Mouse (Mus musculus): ENCODE data around the gene B4galt5. TPM values are rescaled to one million over a fixed set of nuclear protein-coding genes. Genes with fewer than 3 reads are reported as not detected.

The B4galt5 gene
- polyA plus RNA-seq, 1 experiment from 2014 or later, result 10.1 TPM

DNA sequence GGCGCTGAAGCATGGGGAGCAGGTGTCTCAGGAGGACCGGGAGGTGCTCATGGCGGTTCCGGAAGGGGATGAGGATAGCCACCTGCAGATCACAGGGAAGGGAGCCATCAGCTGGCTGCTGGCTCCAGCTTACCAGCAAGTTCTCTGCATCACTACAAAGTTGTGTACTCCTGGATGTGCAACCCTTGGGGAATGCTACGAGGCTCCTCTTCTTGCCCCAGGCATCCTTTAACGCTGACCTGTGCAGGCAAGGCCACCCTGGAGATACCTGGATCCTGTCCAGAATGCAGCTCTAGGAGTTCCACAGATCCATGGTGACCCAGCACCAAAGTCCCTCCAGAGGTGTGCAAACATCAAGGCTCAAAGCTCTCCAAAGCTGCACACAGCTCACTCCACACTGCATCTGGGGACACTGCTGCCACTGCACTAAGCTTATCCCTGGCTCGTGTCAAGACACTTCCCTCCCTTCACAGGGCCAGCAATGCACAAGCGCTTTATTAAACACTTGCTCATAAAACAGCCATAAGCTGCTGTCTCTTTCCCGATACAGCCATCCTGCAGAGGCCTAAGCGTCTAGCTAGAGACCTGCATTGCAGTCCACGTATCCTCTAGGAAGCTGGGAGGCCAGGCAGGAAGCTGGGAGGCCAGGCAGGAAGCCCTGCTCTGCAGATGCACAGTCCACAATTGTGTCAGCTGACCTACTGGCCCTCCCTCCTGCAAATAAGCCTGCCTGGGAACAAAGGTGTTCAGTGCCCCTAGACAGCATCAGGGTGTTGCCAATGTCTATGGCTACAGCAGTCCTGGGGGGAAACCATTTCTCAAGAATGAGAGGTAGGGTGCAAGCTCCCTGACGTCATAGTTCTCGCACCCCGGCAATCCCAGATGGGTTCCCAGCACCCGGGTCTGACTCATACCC lies 42.1 kb downstream of the B4galt5 start:
- peak; percentile 52; the same call in 1 of the 2 replicates for ATAC-seq (ENCODE audit: low FRiP score, low read depth)
- no peak overlapping the region for H3K4me3 ChIP-seq
- peak overlapping the region; percentile 35 for H3K27ac ChIP-seq
- no peaks in the 10 kb centered on the region for H3K9me3 ChIP-seq
- H3K9ac ChIP-seq, result no peak overlapping the region; the same call in 1 of the 2 replicates
- H3K4me1 ChIP-seq, result peaks cover 21% of the 10 kb centered on the region
- no peaks in the 10 kb centered on the region for H3K27me3 ChIP-seq
- WGBS, result 69% methylated on average over 15 of the region's 15 CpGs
- H3K36me3 ChIP-seq, result peaks cover 53% of the 10 kb centered on the region
- peak overlapping the region; percentile 50 for H3K4me2 ChIP-seq (replicated peaks)

DNA sequence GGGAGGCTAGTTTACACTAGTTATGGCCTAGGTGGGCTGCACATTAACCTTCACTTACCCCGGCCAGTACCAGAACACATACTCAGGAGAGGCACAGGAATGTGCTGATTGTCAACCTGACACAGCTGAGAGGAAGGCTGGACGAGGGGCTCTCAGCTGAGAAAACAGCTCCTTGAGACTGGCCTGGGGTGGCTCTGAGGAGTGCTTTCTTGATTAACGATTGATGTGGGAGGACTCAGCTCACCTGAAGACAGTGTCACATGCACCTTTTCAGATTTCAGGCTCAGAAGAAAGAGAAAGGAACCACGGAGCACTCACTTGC lies 42.7 kb downstream of the B4galt5 start:
- peaks cover 60% of the 10 kb centered on the region for H3K36me3 ChIP-seq
- no peaks in the 10 kb centered on the region for H3K9me3 ChIP-seq
- no peak overlapping the region for H3K4me3 ChIP-seq
- no peak overlapping the region for H3K27ac ChIP-seq
- H3K4me2 ChIP-seq (replicated peaks), result no peak overlapping the region
- H3K27me3 ChIP-seq, result no peaks in the 10 kb centered on the region
- H3K4me1 ChIP-seq, result peaks cover 21% of the 10 kb centered on the region
- 76% methylated on average over 4 of the region's 4 CpGs for WGBS
- no peak overlapping the region for H3K9ac ChIP-seq
- ATAC-seq (ENCODE audit: low FRiP score, low read depth), result no peak

DNA sequence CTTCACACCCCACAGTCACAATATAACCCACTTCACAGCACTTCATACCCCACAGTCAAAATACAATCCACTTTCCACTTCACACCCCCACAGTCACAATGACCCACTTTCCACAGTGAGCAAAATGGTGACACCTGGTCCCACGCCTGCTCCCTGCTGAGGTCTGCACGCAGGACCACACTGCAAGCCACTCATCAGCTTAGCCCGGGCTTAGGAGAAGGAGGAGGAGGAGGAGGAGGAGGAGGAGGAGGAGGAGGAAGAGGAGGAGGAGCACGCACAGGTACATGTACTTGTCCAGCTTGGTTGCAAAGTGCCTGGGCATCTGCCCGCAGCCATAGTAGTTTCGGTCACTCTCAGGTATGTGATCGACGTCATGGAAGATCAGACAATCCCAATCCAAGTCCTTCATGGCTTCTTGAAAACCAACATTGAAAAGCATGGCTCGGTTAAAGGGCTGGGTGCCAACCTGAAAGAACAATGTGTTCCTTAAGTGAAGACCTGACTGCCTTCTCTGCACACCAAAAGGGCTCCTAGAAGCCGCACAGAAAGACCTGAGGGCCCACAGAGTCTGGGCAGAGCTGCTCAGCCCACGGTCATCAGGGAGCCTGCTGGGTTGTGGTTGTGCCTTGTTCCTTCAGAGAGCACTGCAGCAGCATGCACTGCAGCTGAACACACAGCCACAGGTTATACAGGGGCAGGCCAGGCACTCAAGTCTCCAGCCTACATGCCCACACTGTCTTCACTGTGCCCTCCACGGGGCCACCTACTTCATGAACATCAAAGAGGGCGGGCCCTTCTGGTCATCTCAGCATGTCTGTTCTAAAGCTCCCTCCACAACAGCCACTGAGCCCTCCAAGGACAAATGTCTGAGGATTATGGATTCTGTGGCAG lies 43.4 kb downstream of the B4galt5 start:
- H3K9me3 ChIP-seq, result no peaks in the 10 kb centered on the region
- no peak overlapping the region for H3K4me2 ChIP-seq (replicated peaks)
- H3K4me3 ChIP-seq, result no peak overlapping the region
- H3K9ac ChIP-seq, result no peak overlapping the region
- peaks cover 21% of the 10 kb centered on the region for H3K4me1 ChIP-seq
- no peaks in the 10 kb centered on the region for H3K27me3 ChIP-seq
- no peak overlapping the region for H3K27ac ChIP-seq
- WGBS, result 89% methylated on average over 13 of the region's 13 CpGs
- peaks cover 64% of the 10 kb centered on the region for H3K36me3 ChIP-seq
- ATAC-seq (ENCODE audit: low FRiP score, low read depth), result no peak

DNA sequence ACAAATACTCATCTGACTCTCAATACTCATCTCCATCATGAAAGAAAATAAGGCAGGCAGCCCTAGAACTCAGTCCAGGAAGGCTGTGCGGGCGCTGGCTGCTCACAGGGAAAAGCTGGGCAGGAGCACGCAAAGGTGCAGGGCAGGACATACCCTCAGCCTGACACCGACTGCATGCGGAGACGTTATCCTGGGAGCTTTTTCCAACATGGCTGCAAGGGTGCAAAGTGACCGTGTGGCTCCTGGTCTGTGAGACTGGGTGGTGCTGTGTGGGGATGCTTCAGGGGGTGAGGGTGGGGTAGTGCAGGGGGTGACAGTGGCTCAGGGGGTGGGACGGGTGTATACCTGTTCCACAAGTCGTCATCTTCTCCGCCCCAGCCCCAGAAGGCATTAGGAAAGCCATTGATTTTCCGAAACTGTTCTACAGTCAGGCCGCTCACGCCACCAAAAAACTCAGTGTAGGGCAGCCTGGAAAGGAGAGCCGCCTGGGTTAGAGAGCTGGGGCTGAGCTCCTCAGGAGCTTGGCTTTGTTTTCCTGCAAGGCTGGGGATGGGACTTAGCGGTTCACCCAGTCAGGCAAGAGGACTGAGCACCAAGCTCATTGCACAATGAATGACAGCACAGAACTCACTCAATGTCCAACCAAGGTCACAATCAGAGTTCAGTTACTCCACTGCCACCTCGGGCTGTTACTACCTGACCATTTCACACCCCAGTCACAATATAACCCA lies 44.2 kb downstream of the B4galt5 start:
- H3K9ac ChIP-seq, result no peak overlapping the region
- H3K9me3 ChIP-seq, result no peaks in the 10 kb centered on the region
- no peak overlapping the region for H3K4me2 ChIP-seq (replicated peaks)
- no peak overlapping the region for H3K4me3 ChIP-seq
- H3K27ac ChIP-seq, result no peak overlapping the region
- peaks cover 69% of the 10 kb centered on the region for H3K36me3 ChIP-seq
- peaks cover 21% of the 10 kb centered on the region for H3K4me1 ChIP-seq
- whole genome bisulfite sequencing, result 90% methylated on average over 16 of the region's 16 CpGs
- no peaks in the 10 kb centered on the region for H3K27me3 ChIP-seq
- no peak for ATAC-seq (ENCODE audit: low FRiP score, low read depth)

DNA sequence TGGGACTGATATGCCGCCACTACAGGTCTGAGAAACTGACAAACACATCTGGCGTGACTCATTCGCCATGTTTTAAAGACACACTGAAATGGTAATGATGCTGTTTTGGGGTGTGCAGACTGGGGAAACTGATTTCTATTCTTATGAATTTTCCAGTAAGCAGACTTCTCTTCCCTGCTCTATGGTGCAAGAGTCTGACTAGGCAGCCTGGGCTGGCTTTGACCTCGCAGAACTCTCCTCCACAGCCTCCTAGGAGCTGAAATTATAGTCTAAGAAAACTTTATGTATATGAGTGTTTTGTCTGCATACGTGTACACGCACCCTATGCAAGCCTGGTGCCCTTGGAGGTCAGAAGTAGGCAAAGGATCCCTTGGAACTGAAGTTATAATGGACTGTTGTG lies 45.2 kb downstream of the B4galt5 start:
- H3K9ac ChIP-seq, result no peak overlapping the region
- WGBS, result 96% methylated on average over 6 of the region's 6 CpGs
- H3K4me3 ChIP-seq, result no peak overlapping the region
- no peaks in the 10 kb centered on the region for H3K27me3 ChIP-seq
- H3K27ac ChIP-seq, result no peak overlapping the region; the same call in 1 of the 2 replicates
- peaks cover 21% of the 10 kb centered on the region for H3K4me1 ChIP-seq
- ATAC-seq (ENCODE audit: low FRiP score, low read depth), result no peak
- H3K9me3 ChIP-seq, result no peaks in the 10 kb centered on the region
- H3K4me2 ChIP-seq (replicated peaks), result no peak overlapping the region
- peaks cover 71% of the 10 kb centered on the region for H3K36me3 ChIP-seq

DNA sequence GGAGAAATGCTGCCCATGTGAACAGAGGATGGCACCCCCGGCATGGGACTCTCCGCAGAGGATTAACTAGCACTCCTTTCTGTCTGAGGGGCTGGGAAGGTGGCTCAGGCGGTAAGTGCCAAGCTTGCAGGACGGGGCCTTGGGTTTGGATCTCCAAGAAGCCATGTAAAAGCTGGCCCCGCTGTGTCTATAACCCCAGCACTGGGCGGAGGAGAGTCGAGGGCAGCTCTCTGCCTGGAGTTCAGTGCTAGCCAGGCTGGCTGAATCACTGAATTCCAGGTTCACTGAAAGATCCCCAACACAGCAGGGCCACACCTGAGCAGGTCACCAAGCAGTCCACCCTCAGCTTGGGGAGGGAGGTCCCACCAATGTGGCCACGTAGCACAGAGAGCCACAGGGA lies 45.8 kb downstream of the B4galt5 start:
- no peak for ATAC-seq (ENCODE audit: low FRiP score, low read depth)
- no peak overlapping the region for H3K4me3 ChIP-seq
- peaks cover 20% of the 10 kb centered on the region for H3K4me1 ChIP-seq
- H3K27me3 ChIP-seq, result no peaks in the 10 kb centered on the region
- 88% methylated on average over 8 of the region's 8 CpGs for WGBS
- H3K9me3 ChIP-seq, result no peaks in the 10 kb centered on the region
- H3K36me3 ChIP-seq, result peaks cover 72% of the 10 kb centered on the region
- no peak overlapping the region for H3K9ac ChIP-seq
- peak overlapping the region; percentile 28; the same call in 1 of the 2 replicates for H3K27ac ChIP-seq
- no peak overlapping the region for H3K4me2 ChIP-seq (replicated peaks)

DNA sequence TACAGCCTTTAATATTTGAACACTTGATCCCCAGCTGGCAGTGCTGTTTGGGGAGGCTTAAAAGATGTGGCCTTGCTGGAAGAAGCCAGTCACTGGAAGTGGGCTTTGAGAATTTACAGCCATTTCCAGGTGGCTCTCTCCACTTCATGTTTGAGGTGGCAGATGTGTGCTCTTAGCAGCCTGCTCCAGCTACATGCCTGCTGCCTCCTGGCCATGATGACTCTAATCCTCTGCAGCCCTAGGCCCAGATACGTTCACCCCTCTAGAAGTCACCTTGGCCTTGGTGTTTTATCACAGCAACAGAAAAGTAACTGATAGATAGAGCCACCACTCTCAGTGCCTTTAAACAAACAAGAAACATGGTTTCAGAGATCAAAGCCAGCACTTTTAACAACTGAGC lies 46.3 kb downstream of the B4galt5 start:
- 53% methylated on average over 1 of the region's 1 CpGs for WGBS
- Histone ChIP-seq H3K36me3 (peaks cover 72% of the 10 kb centered on the region), H3K9me3 (no peaks in the 10 kb centered on the region), H3K9ac (no peak overlapping the region), H3K27me3 (no peaks in the 10 kb centered on the region), H3K4me2 (replicated peaks) (no peak overlapping the region), H3K27ac (no peak overlapping the region), H3K4me1 (peaks cover 15% of the 10 kb centered on the region), H3K4me3 (no peak overlapping the region)
- ATAC-seq (ENCODE audit: low FRiP score, low read depth), result no peak

DNA sequence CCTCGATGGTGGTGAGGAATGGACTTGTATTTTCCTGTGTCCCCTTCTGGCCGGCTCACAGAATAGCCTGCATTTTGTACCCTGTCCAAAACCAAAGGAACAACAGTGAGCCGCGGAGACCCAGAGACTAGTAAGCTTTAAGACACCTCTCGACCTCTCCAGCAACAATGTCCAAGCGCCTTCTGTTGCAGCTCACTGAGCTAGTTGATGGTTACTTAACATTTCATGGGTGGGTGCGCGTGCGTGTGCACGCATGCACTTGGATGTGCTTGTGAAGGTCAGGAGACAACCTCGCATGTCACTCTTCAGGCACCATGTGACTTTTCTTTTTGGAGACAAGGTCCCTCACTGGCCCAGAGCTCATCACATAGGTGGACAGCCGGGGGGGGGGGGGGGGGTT lies 47.0 kb downstream of the B4galt5 start:
- no peak for ATAC-seq (ENCODE audit: low FRiP score, low read depth)
- no peak overlapping the region for H3K9ac ChIP-seq
- H3K4me3 ChIP-seq, result no peak overlapping the region
- peaks cover 72% of the 10 kb centered on the region for H3K36me3 ChIP-seq
- H3K4me2 ChIP-seq (replicated peaks), result no peak overlapping the region
- peaks cover 9% of the 10 kb centered on the region for H3K4me1 ChIP-seq
- no peak overlapping the region for H3K27ac ChIP-seq
- no peaks in the 10 kb centered on the region for H3K27me3 ChIP-seq
- 92% methylated on average over 12 of the region's 12 CpGs for WGBS
- no peaks in the 10 kb centered on the region for H3K9me3 ChIP-seq

DNA sequence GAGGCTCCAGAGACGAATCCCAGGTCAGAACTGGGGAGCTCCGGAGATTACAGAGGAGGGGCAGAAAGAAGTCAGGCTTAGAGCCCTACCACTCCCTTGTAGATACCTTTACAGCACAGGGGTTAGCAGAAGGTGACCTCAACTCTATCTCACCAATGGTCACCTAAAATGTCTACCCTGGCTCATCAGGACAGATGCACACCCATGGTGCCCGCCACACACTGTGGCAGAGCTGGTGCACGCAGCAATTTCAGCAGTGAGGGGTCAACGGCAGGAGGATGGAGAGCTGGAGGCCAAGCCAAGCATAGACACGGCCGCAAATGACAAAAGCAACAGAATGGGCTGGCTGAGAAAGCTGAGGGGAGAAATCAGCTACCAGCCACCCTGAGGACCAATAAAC lies 47.4 kb downstream of the B4galt5 start:
- H3K4me2 ChIP-seq (replicated peaks), result no peak overlapping the region
- peaks cover 4% of the 10 kb centered on the region for H3K4me1 ChIP-seq
- H3K27ac ChIP-seq, result no peak overlapping the region
- H3K9me3 ChIP-seq, result no peaks in the 10 kb centered on the region
- peaks cover 70% of the 10 kb centered on the region for H3K36me3 ChIP-seq
- 89% methylated on average over 7 of the region's 7 CpGs for whole genome bisulfite sequencing
- no peak overlapping the region for H3K4me3 ChIP-seq
- H3K9ac ChIP-seq, result no peak overlapping the region
- no peaks in the 10 kb centered on the region for H3K27me3 ChIP-seq
- ATAC-seq (ENCODE audit: low FRiP score, low read depth), result no peak

DNA sequence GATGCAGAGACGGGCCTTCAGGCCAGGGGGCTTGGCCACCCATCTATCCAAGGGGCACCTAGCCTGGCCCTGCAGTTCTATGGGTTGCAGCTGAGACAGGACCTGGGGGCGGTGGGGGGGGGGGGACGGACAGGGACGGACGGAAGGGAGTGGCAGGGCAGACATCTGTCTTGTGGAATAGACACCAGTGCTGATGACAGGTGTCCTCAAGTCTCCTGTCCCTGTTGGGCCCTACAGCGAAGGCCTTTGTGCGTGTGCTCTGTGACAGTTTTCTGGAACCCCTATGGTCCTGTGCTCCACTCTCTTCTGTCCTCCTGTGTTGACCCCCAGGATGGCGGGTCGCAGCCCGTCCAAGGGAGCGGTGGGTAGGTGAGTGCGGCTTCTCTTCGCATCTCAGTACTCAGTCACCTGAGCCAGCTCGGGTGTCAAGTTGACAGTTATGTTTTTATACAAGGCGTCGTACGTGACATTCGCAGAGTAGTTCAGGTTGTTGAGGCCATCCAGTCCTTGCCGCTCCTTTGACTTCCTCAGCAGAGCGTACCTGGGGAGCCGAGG lies 48.0 kb downstream of the B4galt5 start:
- WGBS, result 86% methylated on average over 21 of the region's 21 CpGs
- Histone ChIP-seq H3K4me2 (replicated peaks) (no peak overlapping the region), H3K27me3 (no peaks in the 10 kb centered on the region), H3K4me1 (no peaks in the 10 kb centered on the region), H3K36me3 (peaks cover 64% of the 10 kb centered on the region), H3K9ac (no peak overlapping the region), H3K4me3 (no peak overlapping the region), H3K9me3 (no peaks in the 10 kb centered on the region), H3K27ac (no peak overlapping the region)
- no peak for ATAC-seq (ENCODE audit: low FRiP score, low read depth)

DNA sequence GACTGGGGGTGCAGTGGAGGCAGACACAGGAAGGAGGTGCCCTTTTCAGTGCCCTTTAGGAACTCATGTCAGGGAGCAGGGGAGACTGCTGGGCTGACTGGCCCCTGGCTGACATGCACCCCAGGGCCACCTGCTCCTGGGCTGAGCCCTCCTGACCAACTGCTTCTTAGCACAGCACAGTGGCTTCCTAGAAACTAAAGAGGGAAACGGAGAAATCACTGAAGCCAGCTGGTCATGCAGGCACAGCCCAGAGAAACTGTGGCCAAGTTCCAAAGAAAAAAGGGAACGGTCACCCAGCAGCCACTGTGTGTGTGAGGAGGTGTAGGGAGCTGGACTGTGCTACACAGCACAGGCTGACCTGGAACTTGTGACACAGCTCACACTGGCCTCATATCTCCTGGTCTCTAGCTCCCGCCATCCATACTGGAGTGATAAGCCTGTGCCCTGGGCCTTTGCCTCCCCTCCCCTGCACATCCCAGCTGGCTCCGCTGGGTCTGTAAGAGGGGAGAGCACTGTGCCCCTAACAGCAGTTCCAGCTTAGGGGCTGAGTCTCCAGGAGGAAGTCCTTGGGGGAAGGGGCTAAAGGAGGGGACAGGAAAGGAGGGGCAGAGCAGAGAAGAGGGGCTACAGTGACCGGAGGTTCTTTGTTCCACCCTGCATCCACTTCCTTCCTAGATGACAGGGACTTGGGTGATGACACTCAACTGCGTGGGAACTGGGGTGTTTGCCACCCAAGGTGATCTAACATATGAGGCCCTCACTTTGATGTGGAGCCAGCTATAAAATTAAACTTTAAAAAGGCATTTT lies 48.9 kb downstream of the B4galt5 start:
- no peak overlapping the region for H3K4me2 ChIP-seq (replicated peaks)
- H3K4me3 ChIP-seq, result no peak overlapping the region
- peaks cover 57% of the 10 kb centered on the region for H3K36me3 ChIP-seq
- WGBS, result 61% methylated on average over 6 of the region's 6 CpGs
- H3K27ac ChIP-seq, result no peak overlapping the region
- no peak for ATAC-seq (ENCODE audit: low FRiP score, low read depth)
- no peaks in the 10 kb centered on the region for H3K9me3 ChIP-seq
- no peak overlapping the region for H3K9ac ChIP-seq
- no peaks in the 10 kb centered on the region for H3K27me3 ChIP-seq
- H3K4me1 ChIP-seq, result no peaks in the 10 kb centered on the region
